Comparison of ENCODE assay signal across 9 mouse cellular contexts in genomic region chr11:51643761-51644160, GRCm38 (mm10). TPM values are rescaled to one million over a fixed set of nuclear protein-coding genes. Genes with fewer than 3 reads are reported as not detected.
DNase-seq lines count a peak whose midpoint lies in the region; ATAC-seq and TF ChIP-seq lines count a peak whose summit lies in the region.
"Had no signal": no experiment of that assay in that cellular context is flagged by ENCODE, and none has a peak within 500 bp of the region (broad histone marks: within the 10 kb centered on the region; RNA-seq: fewer than 3 reads in every experiment).

No protein-coding gene starts in this region.

- intact Hi-C loops in left cerebral cortex, postnatal 36 days (cut with DNase I): no loop called here

- H3K4me1 ChIP-seq in bone marrow, adult 2 months (ENCODE audit: control insufficient read depth, insufficient read depth, low read length): peaks cover 7% of the 10 kb centered on the region

- WGBS in bone marrow, adult 2 months: 7% methylated on average over 15 of the region's 15 CpGs

- peak; percentile 41 for ATAC-seq in megakaryocyte progenitor cell, adult 5-6 weeks (replicated peaks; ENCODE audit: poor library complexity)

- TF ChIP-seq POLR2A in bone marrow, adult 2 months (IDR thresholded peaks at IDR 0.05; ENCODE audit: borderline replicate concordance, control insufficient read depth, low read depth, low read length): no peak

- peak overlapping the region; percentile 94 for H3K27ac ChIP-seq in bone marrow, adult 2 months (ENCODE audit: control insufficient read depth, insufficient read depth, low read depth, low read length, poor library complexity)
- H3K27ac ChIP-seq: midbrain, embryonic 12.5 days; stomach, embryonic 15.5 days had no signal

- TF ChIP-seq CTCF in bone marrow, adult 2 months (IDR thresholded peaks at IDR 0.05; ENCODE audit: control insufficient read depth, insufficient read depth, low read length): no peak

- H3K4me3 ChIP-seq in bone marrow, adult 2 months (replicated peaks; ENCODE audit: control insufficient read depth, low read depth, low read length): peak overlapping the region; percentile 48
- H3K4me3 ChIP-seq: midbrain, embryonic 12.5 days; stomach, embryonic 15.5 days had no signal

- peak; percentile 32 for DNase-seq in kidney, adult 18-20 months
- DNase-seq in kidney, adult 9 months: no peak
- DNase-seq in cerebellum, postnatal 14 days: peak; percentile 59 to 63
- DNase-seq in embryo, embryonic 11 days: no peak
- no peak for DNase-seq in left cerebral cortex, postnatal 36 days (ENCODE audit: low spot score in 2 of 2)

RNA-seq across cellular contexts. Expression of gene N4bp3, which starts 6.9 kb away (rescaled TPM):
- polyA plus RNA-seq in bone marrow, adult 2 months (2011; ENCODE audit: insufficient read depth, insufficient read length, low replicate concordance, missing spikeins): 2.7 and 5.7 TPM in 2 replicates
- total RNA-seq in megakaryocyte progenitor cell, adult 5-6 weeks (2015): 0.10 and 0.44 TPM in 2 replicates
- total RNA-seq in megakaryocyte progenitor cell, adult 5-6 weeks (2017): 0.46 and 0.78 TPM in 2 replicates
- total RNA-seq in left cerebral cortex, postnatal 36 days (2021): 10 to 100 TPM; 11.8 to 15.0 TPM

RNA-seq across cellular contexts. Expression of gene D930048N14Rik, which starts 7.0 kb away (rescaled TPM):
- polyA plus RNA-seq in bone marrow, adult 2 months (2011; ENCODE audit: insufficient read depth, insufficient read length, low replicate concordance, missing spikeins): 0.29 and 0.72 TPM in 2 replicates
- 0.15 TPM in 1 of 2 replicates, not detected in the other for total RNA-seq in megakaryocyte progenitor cell, adult 5-6 weeks (2015)
- total RNA-seq in megakaryocyte progenitor cell, adult 5-6 weeks (2017): 0.21 TPM in 1 of 2 replicates, not detected in the other
- total RNA-seq in left cerebral cortex, postnatal 36 days (2021): 1 to 10 TPM in 1 of 2 experiments, under 1 TPM in 1; 0.81 to 1.6 TPM

RNA-seq across cellular contexts. Expression of gene Rmnd5b, which starts 8.1 kb away (rescaled TPM):
- polyA plus RNA-seq in bone marrow, adult 2 months (2011; ENCODE audit: insufficient read depth, insufficient read length, low replicate concordance, missing spikeins): 14.8 and 19.3 TPM in 2 replicates
- 34.9 TPM in 2 replicates for total RNA-seq in megakaryocyte progenitor cell, adult 5-6 weeks (2015)
- 11.4 and 20.4 TPM in 2 replicates for total RNA-seq in megakaryocyte progenitor cell, adult 5-6 weeks (2017)
- 10 to 100 TPM; 58.0 to 58.9 TPM for total RNA-seq in left cerebral cortex, postnatal 36 days (2021)

RNA-seq across cellular contexts. Expression of gene Nhp2, which starts 24.2 kb away (rescaled TPM):
- polyA plus RNA-seq in bone marrow, adult 2 months (2011; ENCODE audit: insufficient read depth, insufficient read length, low replicate concordance, missing spikeins): 58.3 and 118 TPM in 2 replicates
- 147 and 165 TPM in 2 replicates for total RNA-seq in megakaryocyte progenitor cell, adult 5-6 weeks (2015)
- 117 and 167 TPM in 2 replicates for total RNA-seq in megakaryocyte progenitor cell, adult 5-6 weeks (2017)
- 10 to 100 TPM; 44.7 to 52.4 TPM for total RNA-seq in left cerebral cortex, postnatal 36 days (2021)

RNA-seq across cellular contexts. Expression of gene Hnrnpab, which starts 37.1 kb away (rescaled TPM):
- 188 and 198 TPM in 2 replicates for polyA plus RNA-seq in bone marrow, adult 2 months (2011; ENCODE audit: insufficient read depth, insufficient read length, low replicate concordance, missing spikeins)
- total RNA-seq in megakaryocyte progenitor cell, adult 5-6 weeks (2015): 645 and 667 TPM in 2 replicates
- total RNA-seq in megakaryocyte progenitor cell, adult 5-6 weeks (2017): 984 and 1,159 TPM in 2 replicates
- 100 to 1,000 TPM; 121 to 126 TPM for total RNA-seq in left cerebral cortex, postnatal 36 days (2021)

Comparison
In these comparisons a context has a peak if more than half of its experiments do, and no peak if none do; other contexts are left out.
1. DNase-seq: peak in kidney, adult 18-20 months (single experiment) and cerebellum, postnatal 14 days (2 of 2); none in kidney, adult 9 months (single experiment), embryo, embryonic 11 days (single experiment) and left cerebral cortex, postnatal 36 days (0 of 2).
2. RNA of gene N4bp3, which starts 6.9 kb away (total RNA-seq): 11.8 to 15.0 TPM in left cerebral cortex, postnatal 36 days; 0.10 to 0.78 TPM in megakaryocyte progenitor cell, adult 5-6 weeks; every median in the first group is over 4 times any median in the second.